Mouse (Mus musculus) G1E (cell line): ENCODE results near the gene Iffo2.

Source experiments
- CTCF ChIP-seq: IDR thresholded peaks from 2 replicates; pipeline ENCODE4 v1.5.1; 2012; ENCODE audit warnings: low read depth, low read length, inconsistent platforms, mixed read lengths
- GATA1 ChIP-seq: IDR thresholded peaks from 2 replicates; pipeline ENCODE4 v1.6.1; 2012; ENCODE audit warnings: borderline replicate concordance, low read length, inconsistent platforms, mixed read lengths
- POLR2AphosphoS5 ChIP-seq: IDR thresholded peaks from 2 replicates; pipeline ENCODE4 v1.6.1; 2012; ENCODE audit warnings: low read depth, low read length, inconsistent platforms; ENCODE audit not compliant: insufficient replicate concordance
- TAL1 ChIP-seq: conservative IDR thresholded peaks from 2 replicates; pipeline ENCODE4 v1.6.1; 2012; ENCODE audit warnings: low read depth, low read length, inconsistent platforms, mixed read lengths

- no peak for TF ChIP-seq CTCF
- no peak for TF ChIP-seq GATA1
- TF ChIP-seq TAL1: no peak
- no peak for TF ChIP-seq POLR2AphosphoS5
These were observed 71.4 kb downstream of the Iffo2 start for GRCm38 (mm10) chr4:139601519-139602356.
